Mouse (Mus musculus): ENCODE data around the gene Gabra5. TPM values are rescaled to one million over a fixed set of nuclear protein-coding genes. Genes with fewer than 3 reads are reported as not detected.

The Gabra5 gene
- polyA plus RNA-seq, 1 experiment from 2014 or later: 50.9 TPM

- Histone ChIP-seq H3K4me2 (replicated peaks) (no peak overlapping the region), H3K36me3 (replicated peaks; ENCODE audit: control insufficient read depth, insufficient read depth) (no peaks in the 10 kb centered on the region), H3K27ac (no peak overlapping the region), H3K9ac (no peak overlapping the region), H3K4me1 (replicated peaks; ENCODE audit: control insufficient read depth, insufficient read depth, low read length) (no peaks in the 10 kb centered on the region), H3K4me3 (replicated peaks; ENCODE audit: low read length) (no peak overlapping the region), H3K27me3 (ENCODE audit: control insufficient read depth, insufficient read depth, low read length) (no peaks in the 10 kb centered on the region), H3K9me3 (ENCODE audit: control insufficient read depth, low read length) (no peaks in the 10 kb centered on the region)
- 29% methylated on average over 6 of the region's 6 CpGs for WGBS
- DNase-seq (ENCODE audit: low spot score) (no peak), ATAC-seq (ENCODE audit: low FRiP score) (no peak)
These were observed 151.9 kb downstream of the Gabra5 start for GRCm38 (mm10) chr7:57357871-57358540.

Other genes starting within 250 kb of the Gabra5 start
- gene Gabrg3, start 122.9 kb downstream of the Gabra5 start, polyA plus RNA-seq (2014; fragmentation: Nextera tagmentation; extraction: Ambion mirVana): 7.3 and 9.9 TPM in 2 replicates
- 74.4 and 83.1 TPM in 2 replicates for gene Gabrb3, start 90.4 kb downstream of the Gabra5 start, polyA plus RNA-seq (2014; fragmentation: Nextera tagmentation; extraction: Ambion mirVana)

Measured in hindbrain, embryonic 14.5 days (tissue).